Mouse (Mus musculus) urinary bladder, postnatal 4 days (tissue): Measurements from ENCODE around the gene Agbl5.

Source experiments
- DNase-seq, 2 experiments: peaks; one replicate each; pipeline ENCODE4 v3.0.0; 2021 to 2022; ENCODE audit warnings: low spot score in 2 of 2

The Agbl5 gene

GRCm38 (mm10) chr5:30950922-30951321 is 62.4 kb downstream of the Agbl5 start:
- DNase-seq, result no peak

- no peak for DNase-seq
Observed at GRCm38 (mm10) chr5:30951706-30952105, 63.2 kb downstream of the Agbl5 start.

GRCm38 (mm10) chr5:30952551-30952950 is 64.1 kb downstream of the Agbl5 start:
- no peak for DNase-seq

- DNase-seq, result no peak
Observed at GRCm38 (mm10) chr5:30954065-30954464, 65.6 kb downstream of the Agbl5 start.

GRCm38 (mm10) chr5:30954556-30954955 is 66.1 kb downstream of the Agbl5 start:
- DNase-seq, result no peak

GRCm38 (mm10) chr5:30955751-30956150 is 67.3 kb downstream of the Agbl5 start:
- no peak for DNase-seq
